Mouse (Mus musculus) Patski (cell line): ENCODE results near the gene 1700013F07Rik. TPM values are rescaled to one million over a fixed set of nuclear protein-coding genes. Genes with fewer than 3 reads are reported as not detected.

ENCODE experiments used
- ATAC-seq: fragments of 100-300 bp; one replicate; pipeline ENCODE4 v1.8.0; 2021
- CTCF ChIA-PET: fragments of 350-600 bp; sonication (Branson Sonifier 250); formaldehyde crosslinking; loops from one replicate; lab custom pipeline; 2022; ENCODE audit warnings: inconsistent platforms; lab: Charles Lee
- POLR2A ChIA-PET: fragments of 350-600 bp; sonication (Branson Sonifier 250); formaldehyde crosslinking; loops from one replicate; lab custom pipeline; 2022; ENCODE audit warnings: antibody characterized with exemption, inconsistent platforms; lab: Charles Lee
- DNase-seq: peaks from one replicate; pipeline ENCODE4 v3.0.0-alpha.2; 2011; ENCODE audit warnings: low read depth, low spot score
- H3K27me3 ChIP-seq: fragments of 371-371 bp; one replicate; pipeline ENCODE4 v1.5.1; 2021
- CTCF ChIP-seq: fragments of 100-300 bp; IDR thresholded peaks from one replicate; pipeline ENCODE4 v1.5.1; 2021
- in situ Hi-C: fragments of 300-500 bp; cut with MboI; formaldehyde crosslinking; loops from 3 replicates; pipeline ENCODE4 v1.11.1; 2018; ENCODE audit warnings: low pct_unique_long_range_greater_than_20kb, mixed read lengths
- polyA plus RNA-seq: library from polyadenylated mRNA; unstranded; gene quantifications from one replicate; pipeline ENCODE4 v1.2.3, GENCODE M21; 2021

1700013F07Rik gene
- polyA plus RNA-seq, 1 experiment from 2014 or later, result 3.6 TPM

DNA sequence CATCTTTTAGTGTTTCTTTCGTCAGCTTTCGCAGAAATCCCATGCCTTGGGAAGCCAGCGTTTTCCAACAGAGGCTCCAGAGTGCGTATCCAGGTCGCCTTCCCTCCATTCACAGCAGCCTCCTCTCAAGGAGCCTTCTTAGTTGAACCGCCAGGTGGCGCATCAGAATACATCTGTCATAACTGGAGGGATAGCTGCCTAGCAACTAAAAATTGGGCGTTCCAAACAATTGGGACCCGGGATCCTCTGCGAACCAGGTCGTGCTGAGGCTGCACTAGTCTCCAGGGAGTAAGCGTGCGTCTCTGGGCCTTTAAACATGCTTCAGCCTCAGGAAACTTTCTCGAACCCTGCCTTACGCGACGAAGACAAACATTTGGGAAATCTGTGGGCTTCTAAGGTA lies 3.4 kb downstream of the 1700013F07Rik start:
- ChIA-PET CTCF (interaction anchor here (0.6 to 3.4 kb wide), 25 partner anchors 8 to 126 kb away, joined by 3 to 14 read pairs (median 6); partner anchors contain the start of gene Tmem167b), POLR2A (interaction anchor here (0.7 to 1.3 kb wide), 3 partner anchors 17 to 112 kb away, joined by 3 to 7 read pairs (median 3); partner anchors contain the start of gene Sars)
- TF ChIP-seq CTCF, result peak; percentile 97
- in situ Hi-C loops, result no loop called here
- H3K27me3 ChIP-seq, result no peaks in the 10 kb centered on the region
- DNase-seq (peak; percentile 71), ATAC-seq (peak; percentile 71)

- no peak for DNase-seq
- in situ Hi-C loops, result no loop called here
- ATAC-seq, result no peak
- no peak for TF ChIP-seq CTCF
- ChIA-PET CTCF (no interaction called here), POLR2A (no interaction called here)
- H3K27me3 ChIP-seq, result no peaks in the 10 kb centered on the region
These were observed 8.3 kb downstream of the 1700013F07Rik start for GRCm38 (mm10) chr3:108542299-108542698.

- POLR2A ChIA-PET, result interaction anchor here (0.7 to 1.6 kb wide), 3 partner anchors 17 to 138 kb away, joined by 3 to 7 read pairs (median 5); no protein-coding TSS in a partner anchor
- in situ Hi-C loops, result loop anchor here (5.0 kb wide), 1 partner anchor 87 kb away; no protein-coding TSS in a partner anchor
- CTCF ChIA-PET, result interaction anchor here (1.7 kb wide), 1 partner anchor 16 kb away, joined by 8 read pairs; no protein-coding TSS in a partner anchor
These were observed 20.2 kb downstream of the 1700013F07Rik start for GRCm38 (mm10) chr3:108554111-108554561.

DNA sequence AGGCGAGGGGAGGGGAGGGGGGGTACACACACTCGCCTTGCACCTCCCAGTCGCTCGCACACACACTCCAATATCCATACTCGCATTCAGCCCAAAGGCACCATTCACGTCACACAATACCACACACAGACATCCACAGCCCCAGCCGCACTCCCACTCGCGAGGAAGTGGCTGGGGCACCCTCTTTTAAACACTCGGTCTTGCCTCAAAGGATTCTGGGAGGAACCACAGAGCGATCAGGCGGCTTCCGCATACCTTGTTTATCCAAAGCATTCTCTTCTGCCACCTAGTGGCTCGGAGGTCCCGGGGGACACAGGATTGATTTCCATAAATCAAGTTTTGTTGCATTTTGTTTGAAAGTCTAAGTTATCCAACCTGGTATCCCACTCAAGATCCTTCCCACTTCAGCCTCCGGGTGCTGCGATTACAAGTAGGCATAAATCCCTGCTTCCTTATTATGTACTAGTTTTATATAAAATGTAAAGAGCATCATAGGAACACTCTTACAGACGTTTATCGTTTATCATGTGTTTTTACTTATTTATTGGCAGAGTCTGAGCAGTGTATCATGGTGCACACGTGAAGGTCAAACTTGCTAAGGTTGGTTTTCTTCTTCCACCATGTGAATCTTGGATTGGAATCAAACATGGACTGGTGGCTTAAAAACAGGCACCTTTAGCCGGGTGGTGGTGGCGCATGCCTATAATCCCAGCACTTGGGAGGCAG lies 20.8 kb downstream of the 1700013F07Rik start:
- ATAC-seq, result peak; percentile 86
- ChIA-PET POLR2A (interaction anchor here (0.7 to 1.6 kb wide), 4 partner anchors 17 to 139 kb away, joined by 3 to 7 read pairs (median 4); no protein-coding TSS in a partner anchor), CTCF (interaction anchor here (1.7 kb wide), 1 partner anchor 17 kb away, joined by 8 read pairs; no protein-coding TSS in a partner anchor)
- TF ChIP-seq CTCF, result no peak
- in situ Hi-C loops, result loop anchor here (5.0 kb wide), 1 partner anchor 87 kb away; no protein-coding TSS in a partner anchor
- H3K27me3 ChIP-seq, result no peaks in the 10 kb centered on the region
- DNase-seq, result peak; percentile 92

More at GRCm38 (mm10) chr3:108554111-108554561, 20.2 kb downstream of the 1700013F07Rik start:
- ATAC-seq, result peak; percentile 24
- H3K27me3 ChIP-seq, result no peaks in the 10 kb centered on the region
- no peak for DNase-seq
- no peak for TF ChIP-seq CTCF

GRCm38 (mm10) chr3:108557888-108558287 lies 23.9 kb downstream of the 1700013F07Rik start:
- ChIA-PET POLR2A (no interaction called here), CTCF (interaction anchor here (1.5 kb wide), 1 partner anchor 14 kb away, joined by 3 read pairs; the partner anchor contains the start of gene Taf13)
- DNase-seq (no peak), ATAC-seq (no peak)
- TF ChIP-seq CTCF, result no peak
- H3K27me3 ChIP-seq, result no peaks in the 10 kb centered on the region
- in situ Hi-C loops, result no loop called here

DNA sequence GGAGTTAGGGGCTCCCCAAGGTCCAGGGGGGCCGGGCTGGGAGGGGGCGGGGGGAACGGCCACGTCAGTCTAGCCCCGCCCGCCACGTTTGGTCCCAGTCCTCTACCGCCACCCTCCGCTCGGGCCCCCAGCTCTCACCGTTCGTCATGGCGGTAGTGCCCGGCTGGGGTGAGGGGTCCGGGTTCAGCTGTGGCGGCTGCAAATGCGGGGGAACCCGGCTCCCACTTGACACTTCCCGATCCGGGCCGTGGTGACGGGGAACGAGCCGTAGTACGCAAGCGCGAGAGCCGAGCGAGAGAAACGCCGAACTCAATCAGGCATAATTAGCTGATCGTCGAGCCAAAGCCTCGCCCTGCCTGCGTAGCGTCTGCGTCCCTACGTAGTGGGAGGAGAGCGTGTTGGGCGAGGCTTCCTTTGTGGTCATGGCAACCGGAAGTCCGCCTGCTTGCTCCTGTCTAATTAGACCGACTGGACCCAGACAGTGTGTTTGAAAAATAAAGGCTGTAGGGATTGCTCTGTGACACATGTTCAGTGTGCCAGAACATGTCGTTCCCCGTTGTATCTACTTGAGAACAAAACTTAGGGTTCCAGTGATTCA lies 28.3 kb downstream of the 1700013F07Rik start, which contains the start of gene Tmem167b:
Gene Tmem167b, minus strand, starts transcription at position 334 of the 598 bp plus-strand sequence.
- peak; percentile 91 for ATAC-seq
- DNase-seq, result peak; percentile 99
- no peaks in the 10 kb centered on the region for H3K27me3 ChIP-seq
- no peak for TF ChIP-seq CTCF
- ChIA-PET POLR2A (interaction anchor here (0.8 to 2.1 kb wide), 3 partner anchors 24 to 119 kb away, joined by 3 to 5 read pairs (median 4); no protein-coding TSS in a partner anchor), CTCF (interaction anchor here (0.9 to 3.0 kb wide), 17 partner anchors 9 to 180 kb away, joined by 3 to 11 read pairs (median 5); partner anchors contain the start of genes Sars and Taf13)
- in situ Hi-C loops, result loop anchor here (5.0 kb wide), 2 partner anchors 160 to 285 kb away; no protein-coding TSS in a partner anchor

GRCm38 (mm10) chr3:108562777-108563271 lies 28.9 kb downstream of the 1700013F07Rik start:
- ChIA-PET POLR2A (interaction anchor here (0.7 to 2.1 kb wide), 6 partner anchors 12 to 173 kb away, joined by 3 to 5 read pairs (median 4); no protein-coding TSS in a partner anchor), CTCF (interaction anchor here (0.7 to 3.0 kb wide), 27 partner anchors 9 to 181 kb away, joined by 3 to 14 read pairs (median 4); partner anchors contain the start of genes Sars and Taf13)
- in situ Hi-C loops, result loop anchor here (5.0 kb wide), 2 partner anchors 161 to 286 kb away; no protein-coding TSS in a partner anchor
- no peak for DNase-seq
- no peaks in the 10 kb centered on the region for H3K27me3 ChIP-seq
- TF ChIP-seq CTCF, result no peak
- ATAC-seq, result peak; percentile 70

- peak; percentile 40 for ATAC-seq
- in situ Hi-C loops, result loop anchor here (5.0 kb wide), 2 partner anchors 161 to 286 kb away; no protein-coding TSS in a partner anchor
- no peaks in the 10 kb centered on the region for H3K27me3 ChIP-seq
These were observed 29.4 kb downstream of the 1700013F07Rik start for GRCm38 (mm10) chr3:108563309-108563708.

More at GRCm38 (mm10) chr3:108563309-108563708, 29.4 kb downstream of the 1700013F07Rik start:
- no peak for TF ChIP-seq CTCF
- CTCF ChIA-PET, result interaction anchor here (0.7 to 3.0 kb wide), 26 partner anchors 8 to 181 kb away, joined by 3 to 14 read pairs (median 4); partner anchors contain the start of genes Sars and Taf13
- peak; percentile 75 for DNase-seq
- POLR2A ChIA-PET, result interaction anchor here (0.6 to 2.1 kb wide), 5 partner anchors 12 to 173 kb away, joined by 3 to 4 read pairs (median 4); no protein-coding TSS in a partner anchor
